Mouse (Mus musculus) kidney, postnatal 25 days (tissue): Measurements from ENCODE around the gene Ppp1r15a.
"Not testable (repeated sequence)": the region's sequence is repeated elsewhere in the genome, so short reads cannot be mapped to it uniquely, and the experiment has no call there.

Source experiments
- DNase-seq, 2 experiments: peaks; one replicate each; pipeline ENCODE4 v3.0.0; 2021; ENCODE audit warnings: mixed read lengths in 2 of 2

The Ppp1r15a gene

DNA sequence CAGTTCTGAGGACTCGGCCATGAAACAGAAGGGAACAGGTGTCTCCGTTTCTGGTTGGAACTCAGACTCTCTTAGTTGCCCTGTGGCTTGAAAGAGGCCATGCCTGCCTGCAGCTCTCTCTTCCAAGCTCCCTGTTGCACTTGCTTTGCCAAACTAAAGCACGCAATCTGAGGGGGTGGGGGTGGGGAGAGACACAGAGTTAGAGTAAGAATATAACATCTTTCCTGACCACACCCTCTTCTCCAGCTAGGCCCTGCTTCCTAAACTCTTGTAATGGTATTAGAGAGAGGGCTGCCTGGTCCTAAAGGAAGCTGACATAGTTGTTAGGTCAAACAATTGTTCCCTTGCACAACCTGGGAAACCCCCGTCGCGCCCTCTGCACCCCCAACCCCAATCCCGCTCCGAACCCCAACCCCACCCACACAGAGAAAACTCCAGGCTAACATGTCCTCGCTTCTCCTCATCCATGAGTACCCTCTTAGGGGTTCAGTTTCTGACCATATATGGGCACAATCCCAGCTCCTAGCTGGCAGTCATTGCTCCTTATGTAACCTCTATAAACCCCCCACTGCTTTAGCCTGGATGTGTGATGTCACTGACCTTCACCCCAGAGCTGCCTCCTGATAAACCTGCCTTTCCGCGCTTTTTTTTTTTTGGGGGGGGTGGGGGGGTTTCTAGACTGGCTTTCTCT, 24.9 kb upstream of the Ppp1r15a start:
- no peak for DNase-seq

DNA sequence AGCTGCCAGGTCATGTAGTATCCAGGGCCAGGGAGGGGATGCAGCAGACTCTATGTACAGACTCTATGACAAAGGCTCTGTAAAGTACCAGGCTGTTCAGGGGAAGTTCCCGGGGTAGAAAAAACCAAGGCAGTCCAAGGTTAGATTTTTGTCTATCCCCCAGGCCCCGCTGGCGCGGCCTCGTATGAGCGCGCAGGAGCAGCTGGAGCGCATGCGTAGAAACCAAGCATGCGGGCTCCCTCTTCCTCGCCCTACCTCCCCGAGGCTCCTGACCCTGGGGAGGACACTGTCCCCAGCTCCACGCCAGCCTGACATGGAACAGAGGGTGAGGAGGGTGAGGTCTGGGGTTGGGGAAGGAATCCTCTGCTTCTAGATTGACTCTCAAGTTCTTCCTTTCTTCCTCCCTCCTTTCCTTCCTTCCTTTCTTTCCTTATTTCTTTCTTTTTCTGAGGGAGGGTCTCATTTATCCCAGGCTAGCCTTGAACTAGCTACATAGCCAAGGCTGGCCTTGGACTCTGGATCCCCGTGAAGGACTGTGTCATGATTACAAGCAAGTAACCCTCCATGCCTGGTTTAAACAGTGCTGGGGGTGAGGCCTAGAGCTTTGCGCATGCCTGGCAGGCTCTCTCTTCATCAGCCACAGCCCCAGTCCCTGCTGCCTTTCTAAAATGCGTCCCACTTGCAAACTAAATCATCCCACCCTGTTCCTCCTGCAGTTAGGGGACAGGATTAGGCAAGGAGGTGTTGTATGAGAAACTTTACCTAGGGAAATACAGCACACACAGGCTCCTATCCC, 23.8 kb upstream of the Ppp1r15a start:
- no peak for DNase-seq

DNA sequence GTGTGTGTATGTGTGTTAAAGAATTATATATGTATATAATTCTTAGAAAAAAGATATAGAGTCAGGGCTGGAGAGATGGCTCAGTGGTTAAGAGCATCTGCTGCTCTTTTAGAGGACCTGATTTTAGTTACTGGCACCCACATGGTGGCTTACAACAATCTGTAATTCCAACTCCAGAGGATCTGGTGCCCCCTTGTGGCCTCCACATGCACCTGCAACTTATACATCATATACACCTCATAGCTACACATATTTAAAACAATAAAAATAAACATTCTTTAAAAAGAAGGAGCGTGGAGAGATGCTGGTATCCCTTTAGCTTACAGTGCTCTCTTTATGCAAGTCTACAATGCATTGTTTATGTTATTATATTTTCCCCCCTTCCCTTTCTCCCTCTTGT, 18.5 kb upstream of the Ppp1r15a start:
- DNase-seq, result no peak

DNA sequence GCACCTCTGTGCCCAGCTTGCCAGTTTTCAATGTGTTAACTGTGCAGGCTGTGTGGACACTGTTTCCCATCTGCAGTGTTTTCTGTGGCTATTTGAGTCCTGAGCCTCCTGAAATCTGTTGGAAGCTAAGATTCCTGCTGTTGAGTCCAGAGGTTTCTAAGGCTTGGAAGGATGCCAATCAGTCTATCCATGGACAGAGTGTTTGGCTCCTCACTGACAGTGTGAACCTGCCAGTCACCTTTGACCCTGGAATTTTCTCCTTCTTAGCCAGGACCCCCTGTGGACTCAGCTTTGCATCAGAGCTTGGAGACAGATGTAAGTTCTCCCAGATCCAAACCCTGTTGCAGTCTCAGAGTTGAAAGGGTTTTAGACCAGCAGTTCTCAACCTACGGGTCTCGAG, 14.1 kb upstream of the Ppp1r15a start:
- DNase-seq, result peak; percentile 30 to 61

DNA sequence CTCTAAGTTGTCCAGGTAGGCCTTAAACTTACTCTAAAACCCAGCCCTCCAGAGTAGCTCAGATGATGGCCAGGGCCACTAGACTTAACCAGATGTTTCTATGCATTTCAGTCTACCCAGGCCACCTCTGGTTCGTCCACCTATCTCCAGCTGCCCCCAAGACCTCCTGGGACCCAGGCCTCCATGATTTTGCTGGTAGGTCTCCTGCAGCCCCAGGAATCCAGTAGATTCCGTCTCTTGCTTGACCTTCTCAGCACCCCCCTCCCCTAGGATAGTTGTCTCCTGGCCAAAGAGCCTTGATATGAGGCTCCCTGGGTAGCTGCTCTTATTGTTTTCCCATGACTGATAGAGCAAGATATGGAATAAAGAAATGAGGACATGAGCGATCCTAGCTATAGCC, 13.0 kb upstream of the Ppp1r15a start:
- DNase-seq, result no peak

DNA sequence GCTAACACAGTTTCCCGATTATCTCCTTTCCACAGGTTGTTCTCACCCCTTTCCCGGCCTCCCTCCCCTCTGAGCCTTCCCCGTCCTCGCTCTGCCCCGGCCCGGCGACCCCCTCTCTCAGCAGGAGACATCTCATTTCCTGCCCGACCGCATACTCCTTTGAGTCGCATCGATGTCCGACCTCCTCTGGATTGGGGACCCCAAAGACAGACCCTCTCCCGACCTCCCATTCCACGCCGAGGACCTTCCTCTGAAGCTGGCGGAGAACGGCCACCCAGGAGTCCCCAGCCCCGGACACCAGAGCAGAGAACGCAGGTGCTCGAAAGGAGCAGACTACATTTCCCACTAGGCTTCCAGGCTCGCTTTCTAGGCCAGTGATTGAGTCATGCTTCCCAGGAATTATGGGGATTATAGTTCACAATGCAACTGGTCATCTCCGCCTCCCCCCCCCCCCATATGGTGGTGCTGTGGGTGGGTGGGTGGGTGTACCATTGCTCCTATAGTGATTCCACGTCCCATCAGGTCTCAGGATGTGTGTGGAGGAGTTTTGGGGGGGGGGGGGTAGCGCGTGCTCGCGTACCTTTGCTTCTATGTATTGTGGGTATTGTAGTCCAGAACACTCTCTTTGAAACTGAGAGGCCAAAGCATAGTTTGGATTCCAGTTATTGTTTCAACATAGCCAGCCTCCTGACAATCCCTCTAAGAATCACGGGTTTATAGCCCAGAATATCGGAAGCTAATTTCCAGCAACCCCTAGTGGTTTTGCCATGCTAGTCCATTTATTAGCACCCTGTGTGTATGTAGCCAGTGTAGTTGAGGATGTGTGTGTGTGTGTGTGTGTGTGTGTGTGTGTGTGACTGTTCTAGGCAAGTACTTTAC, 12.3 kb upstream of the Ppp1r15a start:
- DNase-seq, result peak; percentile 63 to 75

DNA sequence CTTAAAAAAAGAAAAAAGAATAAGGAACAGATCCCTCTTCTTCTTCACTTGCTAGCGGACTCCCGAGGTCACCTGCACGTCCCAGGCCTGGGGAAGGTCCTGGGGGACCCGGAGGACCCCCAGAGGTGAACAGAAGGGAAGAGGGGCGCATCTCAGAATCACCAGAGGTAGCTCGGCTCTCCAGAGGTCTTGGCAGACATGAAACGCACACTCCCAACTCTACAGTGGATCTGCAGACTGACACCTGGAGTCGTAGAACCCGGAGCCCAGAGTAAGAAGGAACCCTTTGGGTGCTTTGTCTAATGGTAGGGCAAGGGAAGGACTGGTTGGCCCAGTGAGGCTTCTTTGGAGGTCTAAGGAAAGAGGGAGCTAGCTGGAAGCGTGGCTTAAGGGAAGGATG, 11.5 kb upstream of the Ppp1r15a start:
- no peak for DNase-seq

DNA sequence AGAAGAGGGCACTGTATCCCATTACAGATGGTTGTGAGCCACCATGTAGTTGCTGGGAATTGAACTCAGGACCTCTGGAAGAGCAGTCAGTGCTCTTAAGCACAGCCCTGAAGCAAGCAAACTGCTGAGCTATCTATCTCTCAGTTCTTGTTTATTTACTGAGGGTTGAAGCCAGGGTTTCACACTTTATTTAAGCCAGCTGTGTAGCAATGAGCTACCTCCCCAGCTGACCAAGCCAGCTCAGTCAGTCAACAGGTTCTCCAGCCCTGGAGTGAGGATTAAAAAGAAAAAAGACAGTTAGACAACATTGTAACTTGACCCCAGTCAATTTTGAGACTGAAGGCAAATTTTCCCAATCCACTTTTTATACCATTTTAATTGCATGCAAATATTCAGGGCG, 9.6 kb upstream of the Ppp1r15a start:
- DNase-seq, result no peak

DNA sequence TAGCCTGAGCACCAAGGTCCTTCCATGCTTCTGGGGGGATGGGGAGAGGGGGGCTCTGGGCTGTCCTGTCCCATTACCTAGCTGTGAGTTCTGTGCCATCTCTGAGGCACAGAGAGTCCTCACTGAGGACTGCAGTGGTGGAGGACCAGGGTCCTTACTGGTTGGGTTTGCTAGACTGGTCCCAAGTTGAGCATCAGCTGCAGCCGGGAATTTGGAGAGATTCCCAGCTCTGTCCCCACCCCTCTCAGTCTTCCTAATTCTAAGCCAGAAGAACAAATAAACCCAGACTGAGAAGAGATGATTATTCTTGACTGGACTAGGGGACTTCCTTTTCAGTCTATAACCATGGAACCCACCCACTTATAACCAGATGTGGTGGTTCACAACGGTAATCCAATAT, 4.6 kb upstream of the Ppp1r15a start:
- DNase-seq, result no peak

DNA sequence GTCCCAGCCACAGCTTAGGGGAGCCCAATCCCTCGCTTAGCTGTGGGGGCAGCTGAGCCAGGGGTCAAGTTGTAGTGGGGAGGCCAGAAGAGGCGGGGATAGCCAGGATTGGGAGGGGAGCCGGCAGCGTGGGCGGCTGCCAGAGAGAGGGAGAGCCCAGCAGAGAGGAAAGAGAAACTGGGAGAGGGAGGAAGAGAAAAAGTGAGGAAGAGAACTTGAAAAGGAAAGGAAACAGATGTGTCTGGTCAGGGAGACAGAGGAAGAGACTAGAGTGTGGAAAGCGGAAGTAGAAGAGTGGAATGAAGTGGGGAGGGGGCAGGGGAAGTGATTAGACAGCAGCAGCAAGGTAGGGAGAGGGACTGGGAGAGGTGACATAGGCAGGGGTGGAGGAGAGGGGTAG, 3.4 kb upstream of the Ppp1r15a start:
- DNase-seq, result no peak

DNA sequence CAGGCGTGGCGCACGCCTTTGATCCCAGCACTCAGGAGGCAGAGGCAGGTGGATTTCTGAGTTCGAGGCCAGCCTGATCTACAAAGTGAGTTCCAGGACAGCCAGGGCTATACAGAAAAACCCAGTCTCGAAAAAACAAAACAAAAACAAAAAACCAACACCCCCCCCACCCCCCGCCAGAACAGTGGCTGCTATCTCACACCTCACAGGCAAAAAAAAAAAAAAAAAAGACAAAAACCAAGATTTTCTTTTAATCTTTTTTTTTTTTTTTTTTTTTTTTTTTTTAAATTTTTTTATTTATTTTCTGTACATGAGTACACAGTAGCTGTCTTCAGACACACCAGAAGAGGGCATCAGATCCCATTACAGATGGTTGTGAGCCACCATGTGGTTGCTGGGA, 1.1 kb upstream of the Ppp1r15a start:
- DNase-seq, result not testable (repeated sequence)

DNA sequence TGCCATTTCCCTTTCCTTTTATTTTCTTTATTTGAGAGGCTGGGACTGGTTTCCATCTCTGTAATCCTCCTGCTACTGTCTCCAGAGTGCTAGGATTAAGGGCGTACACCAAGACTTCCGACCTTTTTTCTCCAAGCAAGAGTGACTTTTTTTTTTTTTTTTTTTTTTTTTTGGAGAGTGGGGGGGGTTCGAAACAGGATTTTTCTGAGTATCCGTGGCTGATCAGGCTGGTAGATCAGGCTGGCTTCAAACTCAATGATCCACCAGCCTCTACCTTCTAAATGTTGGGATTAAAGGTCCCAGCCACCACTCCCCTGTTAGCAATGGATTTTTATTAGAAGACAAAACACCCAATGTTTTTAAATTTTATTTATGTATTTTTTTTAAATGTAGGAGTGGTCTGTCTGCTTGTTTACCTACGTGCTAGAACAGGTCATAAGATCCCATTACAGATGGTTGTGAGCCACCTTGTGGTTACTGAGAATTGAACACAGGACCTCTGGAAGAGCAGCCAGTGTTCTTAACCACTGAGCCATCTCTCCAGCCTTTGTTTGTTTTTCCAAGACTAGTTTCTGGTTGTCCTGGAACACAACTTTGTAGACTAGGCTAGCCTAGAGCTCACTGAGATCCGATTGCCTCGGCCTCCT, 529 bp upstream of the Ppp1r15a start:
- DNase-seq, result peak; percentile 39 to 41

DNA sequence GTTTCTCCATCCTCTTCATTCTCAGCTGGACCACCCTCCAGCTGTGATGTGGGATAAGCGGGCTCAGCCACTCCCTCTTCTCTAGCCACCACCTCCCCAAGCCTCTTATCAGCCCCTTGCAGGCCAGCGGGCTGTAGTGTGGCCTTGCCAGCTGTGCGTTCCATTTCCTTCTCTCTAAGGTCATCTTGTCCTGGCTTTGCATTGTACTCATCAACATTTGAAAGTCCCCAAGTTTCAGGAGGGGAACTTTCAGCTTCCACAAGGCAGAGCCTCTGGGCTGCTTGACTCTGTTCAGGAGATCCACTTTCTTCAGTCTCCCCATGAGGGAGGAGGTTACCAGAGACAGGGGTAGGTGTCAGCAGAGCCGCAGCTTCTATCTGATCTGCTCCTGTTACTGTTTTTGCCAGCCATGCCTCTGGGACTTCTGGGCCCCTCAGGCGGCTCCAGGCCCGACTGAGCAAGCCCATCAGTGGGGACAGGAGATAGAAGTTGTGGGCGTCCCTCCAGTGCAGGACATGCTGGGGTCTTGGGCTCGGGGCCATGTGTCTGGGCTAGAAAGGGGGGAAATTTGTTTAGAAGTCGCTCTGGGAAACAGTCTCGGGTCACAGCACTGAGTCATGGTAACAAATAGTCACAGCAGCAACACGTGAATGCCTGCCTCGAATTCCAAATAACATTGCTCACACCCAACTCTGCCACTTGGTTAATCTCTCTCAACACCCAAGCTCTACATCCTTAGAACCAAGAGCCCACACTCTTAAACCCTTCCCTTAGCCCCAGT, 1.0 kb downstream of the Ppp1r15a start:
- DNase-seq, result peak; percentile 27 to 54

DNA sequence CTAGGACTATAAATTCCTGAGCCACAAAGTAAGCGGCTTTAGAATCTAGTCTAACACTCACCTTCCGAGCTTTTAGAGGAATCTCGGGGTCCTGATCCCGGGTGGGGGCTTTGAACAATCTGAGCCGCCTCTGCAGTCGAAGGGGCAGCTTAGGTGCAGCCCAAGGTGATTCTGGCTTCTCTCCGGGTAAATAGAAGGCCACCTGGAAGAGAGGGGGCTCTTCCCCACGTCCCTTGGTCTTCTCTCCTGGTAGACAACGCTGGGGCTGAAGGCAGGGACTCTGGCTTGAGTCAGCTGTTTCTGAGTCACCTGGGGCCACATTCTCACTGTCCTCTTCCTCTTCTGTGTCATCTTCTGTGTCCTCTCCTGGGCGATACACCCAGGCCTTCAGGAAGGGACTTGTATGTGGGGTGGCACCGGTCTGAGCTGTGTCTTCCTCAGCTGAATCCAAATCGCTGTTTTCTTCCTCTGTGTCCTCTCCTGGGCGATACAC, 2.3 kb downstream of the Ppp1r15a start:
- DNase-seq, result peak in 1 of 2 experiments; percentile 36

DNA sequence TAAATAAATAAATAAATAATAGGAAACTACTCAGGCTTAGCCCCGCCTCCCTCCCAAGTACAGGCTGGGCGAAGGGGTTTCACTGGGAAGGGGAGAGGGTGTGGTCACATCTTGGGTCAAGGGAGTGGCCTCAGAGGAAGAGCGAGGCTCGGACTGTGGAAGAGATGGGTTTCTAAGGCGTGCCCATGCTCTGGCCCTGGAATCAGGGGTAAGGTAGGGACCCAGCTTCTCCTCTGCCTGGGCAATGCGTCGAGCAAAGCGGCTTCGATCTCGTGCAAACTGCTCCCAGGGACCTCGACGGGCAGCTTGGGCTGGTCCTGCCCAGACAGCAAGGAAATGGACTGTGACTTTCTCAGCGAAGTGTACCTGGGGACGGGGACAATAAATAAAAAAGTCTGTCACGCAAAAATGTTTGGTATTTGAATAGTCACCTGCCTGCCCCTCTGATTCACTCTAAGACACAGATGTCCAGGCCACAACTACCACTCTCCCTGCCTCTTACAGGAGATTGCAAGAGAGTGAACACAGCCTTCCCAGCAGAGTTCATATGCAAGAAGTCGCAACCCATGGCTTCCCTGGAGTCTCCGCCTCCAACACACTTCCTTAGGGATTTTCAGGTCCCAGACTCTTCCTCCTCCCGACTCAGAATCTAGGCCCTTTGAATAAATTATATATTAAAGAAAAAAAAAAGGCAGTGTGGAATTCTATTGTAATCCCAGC, 3.0 kb downstream of the Ppp1r15a start:
- DNase-seq, result peak in 1 of 2 experiments; percentile 61

DNA sequence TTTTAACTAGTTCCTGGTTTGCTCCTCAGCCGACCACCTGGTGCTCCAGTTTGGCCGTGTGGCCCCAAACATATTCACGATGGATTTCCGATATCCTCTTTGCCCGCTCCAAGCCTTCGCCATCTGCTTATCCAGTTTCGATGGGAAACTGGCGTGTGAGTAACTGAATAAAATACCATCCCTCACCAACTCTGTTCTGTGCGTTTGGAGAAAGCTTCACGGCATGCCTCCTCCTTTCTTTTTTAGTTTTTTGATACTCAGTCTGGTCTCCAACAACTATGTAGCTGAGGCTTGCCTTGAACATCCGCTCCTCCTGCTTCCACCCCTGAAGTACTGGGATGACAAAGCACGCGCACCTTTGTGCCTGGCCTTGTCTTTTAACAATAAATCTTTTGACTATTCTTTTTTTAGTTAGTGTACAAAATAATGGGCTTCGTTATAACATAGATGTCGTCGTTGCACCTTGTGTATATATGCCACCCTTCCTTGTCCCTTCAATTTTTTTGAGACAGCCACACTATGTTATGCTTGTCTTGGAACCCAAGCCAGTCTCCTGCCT, 3.8 kb downstream of the Ppp1r15a start:
- DNase-seq, result no peak

DNA sequence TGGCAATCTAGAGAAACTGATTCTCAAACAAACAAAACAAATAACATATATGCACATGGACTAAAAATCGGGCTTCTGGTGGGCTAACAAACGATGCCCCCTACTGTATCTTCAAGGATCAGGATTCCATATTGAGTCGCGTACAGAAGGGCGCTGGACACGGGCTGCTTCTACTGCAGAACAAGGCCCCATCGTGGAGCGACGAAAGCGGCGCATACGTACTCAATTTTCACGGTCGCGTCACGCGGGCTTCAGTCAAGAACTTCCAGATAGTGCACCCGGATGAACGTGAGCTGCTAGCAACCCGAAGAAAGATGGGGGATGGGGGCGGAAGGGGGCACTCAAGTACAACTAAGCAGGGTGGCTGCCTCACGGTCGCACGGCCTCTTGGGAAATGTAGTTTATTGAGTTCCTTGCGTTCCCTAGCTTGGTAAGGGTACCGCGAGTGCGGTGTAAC, 4.3 kb downstream of the Ppp1r15a start:
- peak; percentile 94 to 95 for DNase-seq

DNA sequence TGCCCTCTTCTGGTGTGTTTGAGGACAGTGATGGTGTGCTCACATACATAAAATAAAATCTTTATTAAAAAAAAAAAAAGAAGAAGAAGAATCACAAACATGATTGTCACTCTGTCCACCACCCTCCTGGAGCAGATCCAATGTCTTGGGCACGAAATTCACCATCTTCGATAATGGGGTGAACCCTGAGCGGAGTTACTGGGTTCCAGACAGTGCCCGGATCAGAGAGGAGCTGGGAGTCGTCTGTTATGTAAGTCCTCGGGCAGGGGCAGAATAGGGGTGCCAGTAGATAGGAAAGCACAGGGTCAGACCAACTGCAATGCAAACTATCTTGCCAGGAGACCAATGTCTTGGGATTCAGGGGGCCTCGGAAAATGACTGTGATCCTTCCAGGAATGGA, 5.5 kb downstream of the Ppp1r15a start:
- peak in 1 of 2 experiments; percentile 35 for DNase-seq

DNA sequence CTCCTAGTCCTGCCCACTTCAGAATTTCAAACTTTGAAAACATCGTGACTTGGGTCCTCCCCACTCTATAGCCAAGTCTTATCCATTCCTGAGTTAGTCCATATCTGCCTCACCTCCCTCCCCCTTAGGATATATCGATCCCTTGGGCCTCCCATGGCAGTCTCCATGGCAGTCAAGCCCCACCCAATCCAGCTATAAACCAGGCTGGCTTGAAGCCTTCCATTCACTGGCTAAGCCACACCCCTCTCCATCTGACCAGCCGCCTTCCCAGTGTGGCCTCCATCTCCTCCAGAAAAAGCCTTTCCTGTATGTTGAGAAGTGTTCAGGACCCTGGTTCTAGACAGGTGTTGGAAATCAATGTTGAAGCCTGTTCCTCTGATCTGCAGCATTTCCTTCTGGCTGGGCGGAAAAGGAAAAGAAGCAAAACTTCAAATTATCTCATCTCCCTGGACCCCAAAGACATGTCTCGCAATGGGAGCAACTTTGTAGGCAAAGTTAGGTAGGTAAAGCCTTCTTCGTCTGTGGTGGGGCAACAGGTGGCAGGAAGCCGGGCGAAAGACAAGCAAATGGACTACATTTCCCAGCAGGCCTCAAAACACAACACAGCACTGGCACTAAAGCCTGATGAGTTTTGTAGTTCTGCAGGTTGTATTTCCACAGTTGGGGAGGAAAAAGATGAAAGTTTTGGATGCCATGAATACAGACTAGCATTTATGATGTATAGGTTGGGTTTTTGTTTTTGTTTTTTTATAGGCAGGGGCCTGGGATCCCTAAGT, 6.5 kb downstream of the Ppp1r15a start:
- DNase-seq, result no peak

DNA sequence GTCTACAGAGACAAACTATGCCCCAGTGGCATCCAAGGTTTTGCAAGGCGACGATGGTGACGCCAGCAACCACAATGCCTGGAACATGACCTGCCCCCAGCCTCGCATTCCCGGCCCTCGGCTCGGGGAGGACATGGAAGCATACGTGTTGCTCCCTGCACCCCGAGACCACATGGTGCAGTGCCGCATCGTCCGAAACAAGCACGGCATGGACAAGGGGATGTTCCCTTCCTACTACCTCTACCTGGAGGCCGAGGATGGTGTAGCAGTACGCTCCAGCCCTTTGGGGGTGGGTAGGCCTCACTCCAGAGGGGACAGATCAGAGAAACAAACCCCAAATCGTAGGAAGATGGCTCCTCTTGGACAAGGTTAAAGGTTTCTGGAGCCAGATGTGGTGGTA, 7.5 kb downstream of the Ppp1r15a start:
- peak in 1 of 2 experiments; percentile 38 for DNase-seq
